Mouse (Mus musculus) E14TG2a.4 (cell line): ENCODE measurements around the gene Fam122b.

Experiments used
- CTCF ChIP-seq: conservative IDR thresholded peaks from 2 replicates; pipeline ENCODE4 v1.5.1; 2014; ENCODE audit warnings: low read length
- NANOG ChIP-seq: IDR thresholded peaks from 2 replicates; pipeline ENCODE4 v1.6.1; 2014; ENCODE audit warnings: borderline replicate concordance, low read length, mixed read lengths

DNA sequence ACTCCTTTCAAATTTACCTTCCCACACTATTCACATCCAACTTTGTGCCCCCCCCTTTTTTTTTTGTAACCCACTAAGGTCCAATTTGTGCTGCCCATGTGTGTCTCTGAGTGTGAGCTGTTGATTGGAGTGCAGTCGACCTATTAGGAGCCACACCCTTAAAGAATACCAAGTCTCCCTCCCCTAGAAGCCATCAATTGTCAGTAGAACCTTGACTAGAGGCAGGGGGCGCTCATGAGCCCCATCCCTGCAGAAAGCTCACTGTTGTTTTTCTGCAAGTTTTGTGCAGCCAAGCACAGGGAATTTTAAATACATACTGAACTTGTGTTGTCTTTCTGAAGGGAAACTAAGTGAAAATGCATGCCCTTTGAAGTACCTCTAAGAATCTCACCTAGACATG, 31.6 kb downstream of the Fam122b start:
- TF ChIP-seq CTCF (peak; percentile 36), NANOG (no peak)
